Mouse (Mus musculus): ENCODE results near the gene Olfr466. TPM values are rescaled to one million over a fixed set of nuclear protein-coding genes. Genes with fewer than 3 reads are reported as not detected.

Olfr466 gene
- polyA plus RNA-seq, 1 experiment from 2014 or later: not detected

DNA sequence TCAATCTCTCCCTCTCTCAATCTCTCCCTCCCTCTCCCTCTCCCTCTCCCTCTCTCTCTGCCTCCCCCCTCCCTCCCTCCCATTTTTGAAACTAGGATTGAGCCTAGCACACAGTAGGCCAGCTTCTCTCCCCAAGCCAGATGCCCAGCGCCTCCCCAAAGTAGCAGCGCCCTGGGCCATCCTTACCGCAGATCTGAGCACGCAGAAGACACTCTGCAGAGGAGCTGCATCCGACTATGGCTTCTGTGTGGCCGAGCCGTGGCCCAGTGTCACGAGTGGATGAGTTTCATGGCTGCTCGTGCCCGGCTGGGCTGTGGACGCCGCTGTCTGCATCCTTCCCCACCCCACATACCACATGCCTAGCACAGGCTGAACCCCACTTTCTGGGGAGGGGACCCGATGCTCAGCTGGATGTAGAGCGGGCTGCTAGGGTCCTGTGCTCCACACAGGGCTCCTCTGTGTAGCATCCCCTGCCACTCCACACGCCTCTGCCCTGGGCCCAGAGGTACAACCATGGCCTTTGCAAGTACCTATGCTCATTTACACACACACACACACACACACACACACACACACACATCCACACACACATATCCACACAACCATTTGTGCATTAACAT lies 26.5 kb downstream of the Olfr466 start:
- Histone ChIP-seq H3K4me2 (replicated peaks) (no peak overlapping the region), H3K4me3 (no peak overlapping the region), H3K9ac (replicated peaks) (no peak overlapping the region), H3K9me3 (no peaks in the 10 kb centered on the region), H3K27ac (replicated peaks) (no peak overlapping the region), H3K27me3 (no peaks in the 10 kb centered on the region), H3K4me1 (no peaks in the 10 kb centered on the region), H3K36me3 (no peaks in the 10 kb centered on the region)
- ATAC-seq (replicated peaks): 0 out of 2 replicates have a peak, but pooled peaks have one; percentile 23
- WGBS: 66% methylated on average over 15 of the region's 15 CpGs

DNA sequence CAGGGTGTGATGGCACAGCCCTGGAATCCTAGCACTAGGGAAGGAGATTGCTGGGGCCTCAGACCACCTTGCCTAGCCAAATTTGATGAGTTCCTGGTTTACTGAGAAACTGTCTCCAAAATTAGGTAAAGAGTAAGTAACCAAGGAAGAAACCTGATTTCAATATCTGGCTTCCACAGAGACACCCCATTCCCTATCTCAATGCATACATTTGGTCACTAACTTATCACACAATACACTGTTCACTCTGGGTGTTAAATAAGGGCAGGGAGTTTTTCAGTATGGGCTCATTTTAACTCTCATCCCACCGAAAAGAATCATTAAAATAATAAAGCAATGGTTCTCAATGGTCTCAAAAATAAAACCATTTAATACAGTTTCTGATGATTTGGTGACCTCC lies 50.6 kb downstream of the Olfr466 start:
- no peak for ATAC-seq (replicated peaks)
- no peak overlapping the region for H3K4me2 ChIP-seq (replicated peaks)
- WGBS: 83% methylated on average over 1 of the region's 1 CpGs
- no peak overlapping the region for H3K4me3 ChIP-seq
- no peaks in the 10 kb centered on the region for H3K36me3 ChIP-seq
- H3K27ac ChIP-seq (replicated peaks): no peak overlapping the region
- H3K4me1 ChIP-seq: no peaks in the 10 kb centered on the region
- no peaks in the 10 kb centered on the region for H3K27me3 ChIP-seq
- H3K9ac ChIP-seq (replicated peaks): no peak overlapping the region
- peaks cover 4% of the 10 kb centered on the region; the same call in 1 of the 2 replicates for H3K9me3 ChIP-seq

Other genes with a start within 250 kb of the Olfr466 start
- gene Cntnap3, start 246.3 kb upstream of the Olfr466 start, polyA plus RNA-seq (2015; fragmentation: Nextera tagmentation; extraction: Ambion mirVana): 3.0 and 3.3 TPM in 2 replicates
- gene Spata31, start 232.8 kb upstream of the Olfr466 start, polyA plus RNA-seq (2015; fragmentation: Nextera tagmentation; extraction: Ambion mirVana): not detected in 2 replicates
- gene Spata31d1c, start 117.2 kb upstream of the Olfr466 start, polyA plus RNA-seq (2015; fragmentation: Nextera tagmentation; extraction: Ambion mirVana): not detected in 2 replicates
- not detected in 2 replicates for gene Prss47, start 97.5 kb upstream of the Olfr466 start, polyA plus RNA-seq (2015; fragmentation: Nextera tagmentation; extraction: Ambion mirVana)
- gene Mfsd14b, start 37.3 kb upstream of the Olfr466 start, polyA plus RNA-seq (2015; fragmentation: Nextera tagmentation; extraction: Ambion mirVana): 34.8 and 36.3 TPM in 2 replicates
- not detected in 2 replicates for gene Olfr465-ps1, start 12.2 kb upstream of the Olfr466 start, polyA plus RNA-seq (2015; fragmentation: Nextera tagmentation; extraction: Ambion mirVana)
- 0.18 TPM in 1 of 2 replicates, not detected in the other for gene Nlrp4f, start 55.7 kb downstream of the Olfr466 start, polyA plus RNA-seq (2015; fragmentation: Nextera tagmentation; extraction: Ambion mirVana)
- not detected in 2 replicates for gene Gm10775, start 109.3 kb downstream of the Olfr466 start, polyA plus RNA-seq (2015; fragmentation: Nextera tagmentation; extraction: Ambion mirVana)
- 20.4 and 21.0 TPM in 2 replicates for gene Zfp369, start 128.6 kb downstream of the Olfr466 start, polyA plus RNA-seq (2015; fragmentation: Nextera tagmentation; extraction: Ambion mirVana)